Mouse (Mus musculus): ENCODE data around the gene Cope. TPM values are rescaled to one million over a fixed set of nuclear protein-coding genes. Genes with fewer than 3 reads are reported as not detected.

Cope gene
- total and polyA plus RNA-seq, 2 experiments from 2014 or later, result 159 to 286 TPM

- DNase-seq (ENCODE audit: low spot score) (no peak), ATAC-seq (no peak)
- H3K36me3 ChIP-seq (ENCODE audit: insufficient read depth, low read length), result peaks cover 20% of the 10 kb centered on the region; the same call in 1 of the 2 replicates
- peaks cover 25% of the 10 kb centered on the region for H3K4me1 ChIP-seq (ENCODE audit: insufficient read depth, low read length)
- peak overlapping the region; percentile 97; the same call in 1 of the 2 replicates for H3K27ac ChIP-seq
- 79% methylated on average over 5 of the region's 5 CpGs for WGBS
- TF ChIP-seq CTCF (IDR thresholded peaks at IDR 0.05; ENCODE audit: low read depth), result no peak
- H3K9me3 ChIP-seq (ENCODE audit: low read length), result no peaks in the 10 kb centered on the region
- no peaks in the 10 kb centered on the region for H3K27me3 ChIP-seq (ENCODE audit: insufficient read depth, low read length)
- H3K9ac ChIP-seq (replicated peaks; ENCODE audit: low read length), result peak overlapping the region; percentile 92; the same call in 1 of the 2 replicates
- no peak overlapping the region for H3K4me3 ChIP-seq (ENCODE audit: low read length)
- H3K4me2 ChIP-seq (ENCODE audit: low read depth, low read length), result peak overlapping the region; percentile 82; the same call in 1 of the 2 replicates
These were observed 15.6 kb downstream of the Cope start for GRCm38 (mm10) chr8:70317872-70318271.

GRCm38 (mm10) chr8:70323716-70324115 lies 21.4 kb downstream of the Cope start:
- Histone ChIP-seq H3K9me3 (ENCODE audit: low read length) (no peaks in the 10 kb centered on the region), H3K36me3 (ENCODE audit: insufficient read depth, low read length) (peaks cover 24% of the 10 kb centered on the region; the same call in 1 of the 2 replicates), H3K4me1 (ENCODE audit: insufficient read depth, low read length) (no peaks in the 10 kb centered on the region), H3K4me2 (ENCODE audit: low read depth, low read length) (no peak overlapping the region), H3K4me3 (ENCODE audit: low read length) (no peak overlapping the region), H3K27ac (no peak overlapping the region), H3K9ac (replicated peaks; ENCODE audit: low read length) (no peak overlapping the region), H3K27me3 (ENCODE audit: insufficient read depth, low read length) (no peaks in the 10 kb centered on the region)
- TF ChIP-seq CTCF (IDR thresholded peaks at IDR 0.05; ENCODE audit: low read depth), result peak; percentile 21; the same call in 1 of the 2 replicates
- DNase-seq (ENCODE audit: low spot score), result no peak
- ATAC-seq, result no peak
- 94% methylated on average over 3 of the region's 3 CpGs for WGBS

- H3K27ac ChIP-seq, result no peak overlapping the region
- WGBS, result 89% methylated on average over 6 of the region's 6 CpGs
- no peak for ATAC-seq
- no peak overlapping the region for H3K4me2 ChIP-seq (ENCODE audit: low read depth, low read length)
- H3K36me3 ChIP-seq (ENCODE audit: insufficient read depth, low read length), result peaks cover 28% of the 10 kb centered on the region; the same call in 1 of the 2 replicates
- no peaks in the 10 kb centered on the region for H3K9me3 ChIP-seq (ENCODE audit: low read length)
- no peaks in the 10 kb centered on the region for H3K27me3 ChIP-seq (ENCODE audit: insufficient read depth, low read length)
- no peak overlapping the region for H3K9ac ChIP-seq (replicated peaks; ENCODE audit: low read length)
- no peak for DNase-seq (ENCODE audit: low spot score)
- TF ChIP-seq CTCF (IDR thresholded peaks at IDR 0.05; ENCODE audit: low read depth), result no peak
- peaks cover 5% of the 10 kb centered on the region; the same call in 1 of the 2 replicates for H3K4me1 ChIP-seq (ENCODE audit: insufficient read depth, low read length)
- H3K4me3 ChIP-seq (ENCODE audit: low read length), result no peak overlapping the region
These were observed 25.2 kb downstream of the Cope start for GRCm38 (mm10) chr8:70327512-70327911.

GRCm38 (mm10) chr8:70329124-70329834 lies 27.0 kb downstream of the Cope start, which contains the start of gene Gdf1:
TSS of gene Gdf1 (plus strand) at chr8:70329817.
- H3K9ac ChIP-seq (replicated peaks; ENCODE audit: low read length), result peak within 1 kb of the TSS; percentile 9; the same call in 1 of the 2 replicates
- H3K27me3 ChIP-seq (ENCODE audit: insufficient read depth, low read length), result no peaks in the 10 kb centered on the region
- peaks cover 35% of the 10 kb centered on the region for H3K36me3 ChIP-seq (ENCODE audit: insufficient read depth, low read length)
- no peak for TF ChIP-seq CTCF (IDR thresholded peaks at IDR 0.05; ENCODE audit: low read depth)
- no peaks in the 10 kb centered on the region for H3K9me3 ChIP-seq (ENCODE audit: low read length)
- no peak within 1 kb of the TSS for H3K4me2 ChIP-seq (ENCODE audit: low read depth, low read length)
- DNase-seq (ENCODE audit: low spot score), result no peak
- peak within 1 kb of the TSS; percentile 46; the same call in 1 of the 2 replicates for H3K27ac ChIP-seq
- no peak for ATAC-seq
- no peak within 1 kb of the TSS for H3K4me3 ChIP-seq (ENCODE audit: low read length)
- H3K4me1 ChIP-seq (ENCODE audit: insufficient read depth, low read length), result peaks cover 5% of the 10 kb centered on the region; the same call in 1 of the 2 replicates
- WGBS, result 34% methylated on average over 14 of the region's 14 CpGs

DNA sequence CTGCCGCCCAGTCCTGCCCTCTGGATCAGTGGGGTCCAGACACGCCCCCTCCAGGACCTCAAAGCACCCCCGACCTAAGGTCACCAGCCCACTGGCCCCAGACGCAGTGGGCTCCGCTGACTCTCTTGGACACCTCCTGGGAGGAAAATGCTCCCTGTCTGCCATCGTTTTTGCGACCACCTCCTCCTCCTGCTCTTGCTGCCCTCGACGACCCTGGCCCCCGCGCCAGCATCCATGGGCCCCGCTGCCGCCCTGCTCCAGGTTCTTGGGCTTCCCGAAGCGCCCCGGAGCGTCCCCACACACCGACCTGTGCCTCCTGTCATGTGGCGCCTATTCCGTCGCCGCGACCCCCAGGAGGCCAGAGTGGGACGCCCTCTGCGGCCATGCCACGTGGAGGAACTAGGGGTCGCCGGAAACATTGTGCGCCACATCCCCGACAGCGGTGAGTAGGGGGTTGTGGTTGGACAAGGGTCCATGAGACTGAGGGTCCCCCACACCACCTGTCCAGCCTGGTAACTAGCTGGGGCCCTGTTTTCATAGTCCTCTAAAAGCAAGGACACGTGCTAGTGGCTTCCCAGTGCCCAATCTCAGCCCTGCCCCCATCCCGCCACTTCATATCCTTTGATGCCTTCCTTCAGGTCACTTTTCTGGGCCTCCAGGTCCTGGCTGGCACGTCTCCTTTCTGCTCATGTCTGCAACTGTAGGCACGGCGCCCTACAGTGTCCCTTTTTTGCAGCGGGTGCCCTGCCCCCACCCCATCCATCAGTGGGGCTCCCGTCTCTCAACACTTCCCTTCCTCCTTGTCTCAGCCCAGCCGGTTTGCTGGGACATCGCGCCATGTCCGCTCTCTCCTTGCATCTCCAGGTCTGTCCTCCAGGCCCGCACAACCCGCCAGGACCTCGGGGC lies 27.8 kb downstream of the Cope start:
- H3K27ac ChIP-seq, result peak overlapping the region; percentile 46; the same call in 1 of the 2 replicates
- WGBS, result 14% methylated on average over 45 of the region's 45 CpGs
- H3K9me3 ChIP-seq (ENCODE audit: low read length), result no peaks in the 10 kb centered on the region
- no peak overlapping the region for H3K4me2 ChIP-seq (ENCODE audit: low read depth, low read length)
- H3K36me3 ChIP-seq (ENCODE audit: insufficient read depth, low read length), result peaks cover 42% of the 10 kb centered on the region
- H3K4me1 ChIP-seq (ENCODE audit: insufficient read depth, low read length), result peaks cover 5% of the 10 kb centered on the region; the same call in 1 of the 2 replicates
- no peaks in the 10 kb centered on the region for H3K27me3 ChIP-seq (ENCODE audit: insufficient read depth, low read length)
- ATAC-seq (peak; percentile 33), DNase-seq (ENCODE audit: low spot score) (peak; percentile 26)
- no peak overlapping the region for H3K4me3 ChIP-seq (ENCODE audit: low read length)
- peak overlapping the region; percentile 9; the same call in 1 of the 2 replicates for H3K9ac ChIP-seq (replicated peaks; ENCODE audit: low read length)
- no peak for TF ChIP-seq CTCF (IDR thresholded peaks at IDR 0.05; ENCODE audit: low read depth)

- Histone ChIP-seq H3K27me3 (ENCODE audit: insufficient read depth, low read length) (no peaks in the 10 kb centered on the region), H3K9me3 (ENCODE audit: low read length) (no peaks in the 10 kb centered on the region), H3K9ac (replicated peaks; ENCODE audit: low read length) (0 out of 2 replicates have a peak overlapping the region, but pooled peaks have one; percentile 9), H3K36me3 (ENCODE audit: insufficient read depth, low read length) (peaks cover 49% of the 10 kb centered on the region), H3K4me3 (ENCODE audit: low read length) (no peak overlapping the region), H3K27ac (peak overlapping the region; percentile 46), H3K4me1 (ENCODE audit: insufficient read depth, low read length) (peaks cover 5% of the 10 kb centered on the region; the same call in 1 of the 2 replicates), H3K4me2 (ENCODE audit: low read depth, low read length) (no peak overlapping the region)
- DNase-seq (ENCODE audit: low spot score) (peak; percentile 84), ATAC-seq (peak; percentile 85)
- WGBS, result 26% methylated on average over 53 of the region's 53 CpGs
- peak; percentile 72 for TF ChIP-seq CTCF (IDR thresholded peaks at IDR 0.05; ENCODE audit: low read depth)
These were observed 28.5 kb downstream of the Cope start for GRCm38 (mm10) chr8:70330741-70331364.

All from hindbrain, postnatal 0 days (tissue).